Mouse (Mus musculus): ENCODE results near the gene Cpeb2.

- TF ChIP-seq CTCF (IDR thresholded peaks at IDR 0.05; ENCODE audit: low read depth) (no peak), EP300 (IDR thresholded peaks at IDR 0.05; ENCODE audit: low read depth) (no peak)
These were observed 67.1 kb downstream of the Cpeb2 start for GRCm38 (mm10) chr5:43300076-43300475.
